Mouse (Mus musculus) left cerebral cortex, adult 18-20 months (tissue): ENCODE data around the gene Agpat3. TPM values are rescaled to one million over a fixed set of nuclear protein-coding genes. Genes with fewer than 3 reads are reported as not detected.

Experiments
- DNase-seq, 2 experiments: peaks; one replicate each; pipeline ENCODE4 v3.0.0; 2021 to 2022; ENCODE audit warnings: low spot score in 2 of 2, mixed read lengths in 1 of 2
- total RNA-seq, 2 experiments: library from RNA; stranded (reverse); gene quantifications; 2 replicates each; pipeline ENCODE4 v1.2.3; 2021

Agpat3 gene
- total RNA-seq, 2 experiments from 2014 or later, result 233 to 243 TPM

DNA sequence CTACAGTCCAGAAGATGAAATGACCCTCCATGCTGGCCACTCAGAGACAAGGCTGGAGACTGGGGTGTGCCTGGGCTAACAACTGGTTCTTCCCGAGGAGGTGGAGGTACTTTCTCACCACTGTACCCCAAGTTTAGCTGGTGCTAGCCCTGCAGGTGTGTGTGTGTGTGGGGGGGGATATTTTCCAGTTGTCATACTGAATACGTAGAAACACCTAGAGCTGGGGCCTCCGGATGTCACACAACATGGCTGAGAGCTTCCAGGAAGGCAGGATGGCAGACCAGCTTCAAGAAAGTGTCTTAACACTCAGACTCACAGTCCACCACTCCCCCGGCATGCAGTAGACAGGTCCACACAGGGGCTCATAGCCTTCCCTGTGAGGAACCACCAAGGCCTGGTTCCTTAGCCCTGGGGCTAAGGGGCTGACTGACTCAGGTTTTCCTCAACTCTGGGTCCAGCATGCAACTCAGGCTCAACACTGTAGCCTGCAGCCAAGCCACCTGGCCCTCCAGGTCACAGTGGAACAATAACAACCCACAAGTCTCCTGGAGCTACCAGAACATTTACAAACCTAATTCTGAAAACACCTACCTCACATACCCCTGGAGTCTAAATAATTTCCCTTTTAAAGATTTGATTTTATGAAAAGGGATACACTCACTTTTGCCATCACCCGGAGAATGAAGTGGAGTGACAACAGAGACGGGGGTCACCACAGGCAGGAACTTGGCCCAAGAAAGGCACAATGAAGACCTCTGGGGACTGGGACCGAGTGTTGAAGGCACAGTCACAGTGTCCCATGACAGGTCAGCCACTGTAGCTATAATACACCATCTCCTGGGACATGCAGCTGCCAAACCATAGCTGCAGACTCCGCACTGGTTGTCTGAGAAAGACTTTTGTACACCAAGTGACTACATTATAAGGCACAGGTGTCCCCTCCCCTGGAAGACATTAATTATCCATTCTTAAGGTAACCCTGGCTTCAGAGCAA lies 53.3 kb downstream of the Agpat3 start:
- DNase-seq, result no peak

GRCm38 (mm10) chr10:78297576-78298484 lies 54.5 kb downstream of the Agpat3 start:
- peak; percentile 64 to 84 for DNase-seq

DNA sequence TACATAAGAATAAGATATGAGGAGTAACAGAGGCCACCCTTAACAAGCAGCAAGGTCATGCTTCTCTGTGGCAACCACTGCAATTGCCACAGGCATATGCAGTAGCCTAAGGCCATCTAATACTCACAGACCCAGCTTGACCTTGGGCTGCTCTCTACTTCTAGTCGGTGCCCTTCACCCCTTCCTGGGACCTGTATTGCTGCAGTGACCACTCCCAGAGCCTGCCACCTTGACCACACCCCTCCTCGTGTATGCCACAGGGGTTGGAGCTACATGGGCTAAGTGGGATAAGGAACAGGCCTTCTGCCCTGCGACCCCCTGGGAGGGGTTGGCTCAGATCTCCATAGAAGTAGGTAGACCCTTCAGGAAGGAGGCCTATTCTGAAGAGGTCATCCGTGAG lies 55.3 kb downstream of the Agpat3 start:
- no peak for DNase-seq

DNA sequence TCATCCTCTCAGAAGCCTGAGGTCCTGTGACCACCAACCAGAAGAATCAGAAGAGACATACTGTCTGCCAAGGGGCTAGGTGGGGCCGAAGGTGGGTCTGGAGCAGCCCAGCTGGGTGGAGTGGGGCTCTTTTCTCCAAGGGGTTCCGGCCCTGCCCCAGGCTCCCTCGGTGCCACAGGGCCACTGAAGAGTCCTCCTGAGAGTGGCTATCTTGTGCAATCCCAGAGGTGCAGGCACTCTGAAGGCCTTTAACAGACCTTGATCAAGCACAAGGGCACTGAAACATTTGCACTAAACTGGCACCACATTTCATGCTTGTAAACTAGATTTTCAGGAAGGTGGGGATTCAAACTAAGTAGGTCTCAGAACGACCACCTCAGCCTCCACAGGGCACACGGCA lies 55.9 kb downstream of the Agpat3 start:
- DNase-seq, result no peak

DNA sequence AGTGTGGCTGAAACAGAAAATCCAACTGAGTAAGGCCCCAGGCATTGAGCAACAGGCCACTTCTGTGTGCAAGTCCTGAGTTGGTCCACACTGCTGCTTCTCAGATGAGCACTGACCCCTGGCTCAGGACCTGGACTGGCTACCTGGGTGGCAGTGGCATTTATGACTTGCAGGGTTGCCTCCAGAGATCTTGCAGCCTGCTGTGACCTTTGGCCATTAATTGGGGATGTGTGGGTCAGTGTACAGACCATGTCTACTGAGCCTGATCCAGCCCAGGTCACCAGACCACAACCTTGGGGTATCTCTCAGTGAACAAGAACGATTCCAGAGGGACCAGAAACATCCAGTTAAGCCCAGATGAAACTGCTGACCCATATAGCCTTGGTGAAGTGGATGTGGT lies 58.7 kb downstream of the Agpat3 start:
- no peak for DNase-seq

GRCm38 (mm10) chr10:78292381-78292780 lies 59.9 kb downstream of the Agpat3 start:
- DNase-seq, result no peak

DNA sequence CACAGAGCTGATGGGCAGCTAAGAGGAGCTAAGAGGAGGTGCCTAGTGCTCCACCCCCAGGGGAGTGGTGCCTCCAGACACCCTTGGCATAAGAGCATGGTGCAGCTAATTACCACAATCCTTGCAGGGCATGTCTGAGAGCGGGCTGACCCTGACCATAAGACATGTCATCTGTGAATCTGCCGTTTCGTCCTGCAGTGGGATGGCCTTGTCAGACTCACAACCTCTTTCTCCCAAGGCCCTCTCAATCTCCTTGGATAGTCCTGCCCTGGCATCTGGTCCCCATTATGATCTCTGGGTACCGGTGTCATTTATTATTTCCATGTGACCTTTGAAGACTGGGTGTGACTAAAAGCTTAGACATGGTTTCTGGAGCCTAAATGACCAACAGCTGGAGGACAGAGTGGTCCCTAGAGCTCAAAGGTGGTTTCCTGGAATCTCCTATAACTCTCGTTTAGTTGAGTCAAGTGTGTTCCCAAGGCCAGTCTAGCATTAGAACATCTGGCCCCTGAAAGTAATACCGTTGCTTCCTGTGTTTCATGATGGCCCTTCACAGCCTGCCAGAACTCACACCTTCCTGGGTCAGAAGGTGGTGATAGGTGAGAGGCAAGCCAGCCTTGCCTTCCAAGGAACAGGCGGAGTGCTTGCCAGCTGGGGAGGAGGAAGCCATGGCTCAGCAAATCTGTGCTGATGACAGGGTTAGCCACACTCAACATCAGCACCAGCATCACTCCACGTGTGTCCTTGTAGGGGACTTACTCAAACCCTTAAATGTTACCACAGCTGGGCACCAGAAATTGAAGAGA lies 61.4 kb downstream of the Agpat3 start:
- no peak for DNase-seq

GRCm38 (mm10) chr10:78288896-78289295 lies 63.4 kb downstream of the Agpat3 start:
- no peak for DNase-seq

- DNase-seq, result no peak
Measured at GRCm38 (mm10) chr10:78288135-78288534, 64.2 kb downstream of the Agpat3 start.

DNA sequence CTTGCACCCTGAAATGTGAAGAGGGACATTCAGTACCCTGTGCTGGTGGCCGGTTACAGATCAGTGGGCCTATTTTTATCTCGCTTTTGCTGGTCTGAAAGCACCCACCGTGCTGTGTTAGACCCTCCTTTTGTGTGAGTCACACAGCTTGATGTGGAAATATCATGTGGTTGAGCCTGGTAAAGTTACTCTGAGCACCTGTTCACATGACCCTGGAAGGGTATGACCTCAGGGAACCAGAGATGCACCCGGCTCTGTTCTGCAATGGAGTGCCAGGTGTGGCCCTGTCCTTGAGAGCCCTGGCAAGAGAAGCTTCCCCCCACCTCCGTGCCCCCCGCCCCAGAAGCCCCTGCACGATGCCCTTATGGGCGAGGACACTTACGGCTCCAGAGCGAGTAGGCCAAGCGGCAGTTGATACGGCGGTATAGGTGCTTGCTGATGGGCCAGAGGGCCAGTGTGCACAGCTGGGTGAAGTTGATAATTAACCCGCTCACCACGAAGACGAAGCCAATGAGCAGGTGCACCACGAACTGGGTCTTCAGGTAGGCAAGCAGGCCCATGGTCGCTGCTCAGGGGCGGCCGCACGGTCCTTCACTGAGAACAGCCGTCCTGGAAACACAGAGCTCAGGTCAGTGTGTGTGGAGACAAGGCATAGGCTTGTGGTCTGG lies 64.7 kb downstream of the Agpat3 start:
- no peak for DNase-seq

- DNase-seq, result no peak
Measured at GRCm38 (mm10) chr10:78285959-78286358, 66.3 kb downstream of the Agpat3 start.

DNA sequence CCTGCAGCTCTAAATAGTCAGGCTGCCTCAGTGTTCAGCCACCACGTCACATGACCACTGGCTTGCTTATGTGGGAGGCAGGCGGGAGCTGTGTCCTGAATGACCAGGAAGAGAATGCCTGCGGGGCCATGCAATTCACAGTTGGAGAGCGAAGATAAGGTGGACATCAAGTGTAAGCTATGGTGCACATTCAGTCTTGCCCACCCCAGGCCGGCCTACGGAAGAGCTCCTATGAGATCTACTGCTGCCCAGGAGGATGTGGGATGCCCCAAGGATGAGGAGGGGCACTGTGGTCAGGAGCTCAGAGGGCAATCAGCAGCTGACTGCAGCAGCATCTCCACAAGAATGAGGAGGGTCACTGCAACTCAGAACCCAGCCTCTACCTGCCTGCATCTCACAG lies 66.9 kb downstream of the Agpat3 start:
- DNase-seq, result no peak

- no peak for DNase-seq
Measured at GRCm38 (mm10) chr10:78284812-78285211, 67.5 kb downstream of the Agpat3 start.

- no peak for DNase-seq
Measured at GRCm38 (mm10) chr10:78282411-78282810, 69.9 kb downstream of the Agpat3 start.

DNA sequence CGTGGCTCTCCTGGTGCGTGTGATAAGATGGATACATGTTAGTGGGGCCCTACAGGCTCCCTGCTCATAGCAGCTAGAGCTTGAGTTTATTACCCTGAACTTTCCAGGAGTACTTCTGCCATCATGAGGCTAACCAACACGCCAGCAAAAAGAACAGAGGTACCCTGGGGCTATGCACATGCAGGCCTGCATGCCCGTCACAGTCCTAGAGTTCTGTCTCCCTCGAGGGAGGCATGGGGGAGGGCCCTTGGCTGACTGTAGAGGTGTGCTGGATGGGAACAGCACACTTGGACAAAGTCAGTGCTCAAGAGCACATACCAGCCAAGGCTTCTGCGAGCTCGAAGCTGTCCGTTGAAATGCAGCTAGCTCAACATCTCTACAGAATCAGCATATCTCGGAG lies 71.8 kb downstream of the Agpat3 start:
- DNase-seq, result no peak

- DNase-seq, result peak; percentile 40 to 54
Measured at GRCm38 (mm10) chr10:78279210-78279609, 73.1 kb downstream of the Agpat3 start.

DNA sequence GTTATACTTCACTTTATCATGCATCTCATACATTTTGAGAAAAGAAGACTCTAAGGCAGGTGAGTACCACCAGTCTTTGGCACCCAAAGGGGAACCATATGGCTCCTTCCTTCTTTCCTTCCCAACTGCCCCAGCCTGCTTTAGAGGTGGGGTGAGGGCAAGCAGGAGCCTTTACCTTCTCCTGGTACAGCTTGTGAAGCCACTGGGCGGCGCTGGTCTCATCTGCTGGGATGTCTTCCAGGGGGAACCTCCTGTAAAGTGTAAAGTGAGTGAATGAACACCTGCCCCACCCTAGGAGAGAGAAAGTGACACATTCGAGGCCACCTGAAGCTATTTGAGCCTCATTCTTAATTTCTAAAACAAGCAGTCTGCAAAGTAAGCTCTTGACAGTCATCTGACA lies 74.5 kb downstream of the Agpat3 start:
- no peak for DNase-seq

DNA sequence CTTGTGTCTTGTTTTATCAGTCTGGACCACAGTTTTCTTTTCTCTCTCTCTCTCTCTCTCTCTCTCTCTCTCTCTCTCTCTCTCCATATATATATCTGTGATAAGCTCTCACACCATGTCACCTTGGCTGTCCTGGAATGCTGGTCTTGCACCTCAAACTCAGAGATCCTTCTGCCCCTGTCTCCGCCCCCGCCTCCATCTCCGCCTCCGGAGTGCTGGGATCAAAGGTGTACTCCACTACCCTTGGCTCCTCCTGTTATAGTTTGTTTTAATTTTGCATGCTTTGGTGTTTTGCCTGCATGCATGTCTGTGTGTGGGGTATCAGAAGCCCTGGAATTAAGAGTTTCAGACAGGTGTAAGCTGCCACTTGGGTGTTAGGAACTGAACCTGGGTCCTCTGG lies 76.0 kb downstream of the Agpat3 start:
- no peak for DNase-seq

DNA sequence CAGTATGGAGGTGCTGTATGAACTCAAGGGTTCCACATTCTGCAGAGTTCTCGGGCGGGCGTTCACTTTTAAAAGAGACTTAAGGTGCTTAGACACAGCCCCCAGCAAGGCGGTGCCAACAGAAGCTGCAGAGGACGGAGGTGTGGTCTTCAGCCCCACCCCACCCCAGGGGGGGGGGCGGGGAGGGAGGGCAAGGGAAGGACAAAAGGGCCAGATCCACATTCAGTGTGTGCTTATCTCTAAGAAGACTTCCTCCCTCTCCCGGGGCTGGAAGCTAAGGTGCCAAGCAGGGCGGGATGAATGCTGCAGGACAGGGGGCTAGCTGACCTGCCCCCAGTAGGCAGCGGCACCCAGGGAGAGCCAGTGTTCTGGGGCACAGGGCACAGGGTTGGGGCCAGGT lies 79.4 kb downstream of the Agpat3 start:
- DNase-seq, result no peak

DNA sequence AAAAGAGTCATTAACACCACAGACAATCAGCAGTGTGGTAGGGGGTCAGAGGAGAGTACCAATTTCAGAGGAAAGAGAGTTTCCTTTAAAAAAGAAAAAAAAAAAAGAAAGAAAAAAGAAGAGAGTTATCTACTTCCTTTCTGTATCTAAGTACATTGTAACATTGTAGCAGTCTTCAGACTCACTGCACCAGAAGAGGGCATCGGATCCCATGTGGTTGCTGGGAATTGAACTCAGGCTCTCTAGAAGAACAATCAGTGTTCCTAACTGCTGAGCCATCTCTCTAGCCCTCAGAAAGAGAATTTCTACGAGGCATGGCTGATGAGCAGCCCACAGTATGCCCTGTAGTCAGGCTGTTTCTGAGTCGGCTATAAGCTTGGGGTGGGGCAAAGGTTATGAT lies 86.4 kb downstream of the Agpat3 start:
- DNase-seq, result no peak

DNA sequence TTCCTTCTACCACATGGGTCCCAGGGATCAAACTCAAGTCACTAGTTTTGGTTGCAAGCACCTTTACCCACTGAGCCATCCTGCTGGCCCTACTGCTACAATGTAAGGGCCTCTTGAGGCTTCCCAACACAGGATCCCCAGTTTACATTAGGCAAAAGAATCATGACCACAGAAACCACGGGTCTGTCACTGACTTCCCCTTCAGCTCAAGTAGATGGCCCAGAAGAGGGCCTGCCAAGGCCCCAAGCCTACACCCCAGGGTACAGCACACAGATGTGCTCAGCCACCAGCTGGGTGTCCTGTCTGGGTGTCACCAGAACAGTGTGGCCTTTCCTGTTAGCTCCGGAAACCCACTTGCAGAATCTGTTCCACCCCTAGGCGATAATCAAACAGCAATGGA lies 87.6 kb downstream of the Agpat3 start:
- DNase-seq, result no peak
